Mouse (Mus musculus): ENCODE measurements around the gene Cxcl12.

GRCm38 (mm10) chr6:117201396-117201795 lies 33.1 kb downstream of the Cxcl12 start:
- no peak for TF ChIP-seq POLR2A (IDR thresholded peaks at IDR 0.05; ENCODE audit: borderline replicate concordance, insufficient read depth, low read length)
- TF ChIP-seq CTCF (IDR thresholded peaks at IDR 0.05; ENCODE audit: borderline replicate concordance, insufficient read depth, low read depth, low read length) = no peak
